Mouse (Mus musculus) ES-E14 (cell line): ENCODE measurements at regions not wholly inside any gene's neighbourhood (a gene's known extent, or its start where the extent isn't known, plus 50 kb on each side); places are given as distances from the start of the nearest gene placed in this dataset.

Experiments
- ZC3H11A ChIP-seq: IDR thresholded peaks from 2 replicates; pipeline ENCODE4 v1.6.1; 2012; ENCODE audit warnings: low read depth, mild to moderate bottlenecking, inconsistent platforms, low read length, borderline replicate concordance
- ZNF384 ChIP-seq: IDR thresholded peaks from 2 replicates; pipeline ENCODE4 v1.6.1; 2012; ENCODE audit warnings: low read depth, low read length, inconsistent platforms

DNA sequence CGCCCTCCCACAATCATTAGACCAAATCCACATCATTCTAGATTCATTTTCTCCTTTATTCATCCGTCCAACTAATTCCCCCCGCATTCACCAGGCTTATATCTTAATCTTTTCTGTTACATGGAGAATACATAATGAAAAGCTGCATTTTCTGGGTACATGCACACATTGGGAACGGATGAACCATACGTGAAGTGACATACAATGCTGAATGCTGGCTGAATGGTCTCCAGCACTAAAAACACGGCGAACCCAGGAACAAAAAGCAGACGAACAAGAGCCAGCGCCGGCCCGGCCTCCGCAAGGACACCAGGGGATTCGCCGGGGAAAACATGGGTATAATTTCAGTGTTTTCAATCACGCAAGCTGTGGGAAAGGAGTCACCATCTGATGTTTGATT, 52.0 kb upstream of the Olig2 start:
- TF ChIP-seq ZC3H11A = no peak
- TF ChIP-seq ZNF384 = no peak
